Mouse (Mus musculus) MEL (cell line): Measurements from ENCODE around the gene Slc20a1.

Source experiments
- EP300 ChIP-seq, 2 experiments: IDR thresholded peaks; 2 replicates each; pipeline ENCODE4 v1.6.1; 2011; ENCODE audit warnings: improper control_type of control experiment in 2 of 2, low read length in 2 of 2, low read depth in 1 of 2, mild to moderate bottlenecking in 1 of 2
- POLR2A ChIP-seq, 2 experiments: IDR thresholded peaks; 2 replicates each; pipeline ENCODE4 v1.6.1; 2011 to 2012; ENCODE audit warnings: low read length in 2 of 2, mild to moderate bottlenecking in 2 of 2, control low read depth in 1 of 2, improper control_type of control experiment in 1 of 2, low read depth in 1 of 2, moderate library complexity in 1 of 2; ENCODE audit not compliant: control insufficient read depth in 1 of 2, insufficient read depth in 1 of 2, poor library complexity in 1 of 2

DNA sequence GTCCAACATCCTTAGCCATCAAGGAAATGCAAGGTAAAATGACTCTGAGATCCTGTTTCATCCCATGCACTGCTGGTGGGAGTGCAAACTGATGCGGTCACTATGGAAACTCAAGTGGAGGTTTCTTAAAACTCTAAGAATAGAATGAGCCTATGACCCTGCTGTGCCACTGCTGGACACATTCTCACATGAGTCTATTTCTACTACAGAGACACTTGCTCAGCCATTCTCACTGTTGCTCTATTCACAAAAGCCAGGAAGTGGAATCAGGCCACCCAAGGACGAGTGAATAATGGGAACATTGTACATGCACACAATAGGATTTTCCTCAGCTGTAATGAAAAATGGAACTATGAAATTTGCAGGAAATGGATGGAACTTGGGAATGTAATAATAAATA lies 49.7 kb upstream of the Slc20a1 start:
- TF ChIP-seq POLR2A (IDR thresholded peaks at IDR 0.05; ENCODE audit: control insufficient read depth in 1 of 2, insufficient read depth in 1 of 2, low read depth in 1 of 2, low read length in 2 of 2, poor library complexity in 1 of 2) (no peak), EP300 (IDR thresholded peaks at IDR 0.05; ENCODE audit: low read depth in 1 of 2, low read length in 2 of 2) (no peak)
